Mouse (Mus musculus): ENCODE results near the gene Pxylp1. TPM values are rescaled to one million over a fixed set of nuclear protein-coding genes. Genes with fewer than 3 reads are reported as not detected.

Gene Pxylp1
- total RNA-seq, 2 experiments from 2014 or later, result 19.7 to 20.3 TPM

- no peak for DNase-seq
Measured at GRCm38 (mm10) chr9:96890756-96891155, 1.7 kb downstream of the Pxylp1 start.

GRCm38 (mm10) chr9:96890266-96890665 is 2.2 kb downstream of the Pxylp1 start:
- DNase-seq, result no peak

DNA sequence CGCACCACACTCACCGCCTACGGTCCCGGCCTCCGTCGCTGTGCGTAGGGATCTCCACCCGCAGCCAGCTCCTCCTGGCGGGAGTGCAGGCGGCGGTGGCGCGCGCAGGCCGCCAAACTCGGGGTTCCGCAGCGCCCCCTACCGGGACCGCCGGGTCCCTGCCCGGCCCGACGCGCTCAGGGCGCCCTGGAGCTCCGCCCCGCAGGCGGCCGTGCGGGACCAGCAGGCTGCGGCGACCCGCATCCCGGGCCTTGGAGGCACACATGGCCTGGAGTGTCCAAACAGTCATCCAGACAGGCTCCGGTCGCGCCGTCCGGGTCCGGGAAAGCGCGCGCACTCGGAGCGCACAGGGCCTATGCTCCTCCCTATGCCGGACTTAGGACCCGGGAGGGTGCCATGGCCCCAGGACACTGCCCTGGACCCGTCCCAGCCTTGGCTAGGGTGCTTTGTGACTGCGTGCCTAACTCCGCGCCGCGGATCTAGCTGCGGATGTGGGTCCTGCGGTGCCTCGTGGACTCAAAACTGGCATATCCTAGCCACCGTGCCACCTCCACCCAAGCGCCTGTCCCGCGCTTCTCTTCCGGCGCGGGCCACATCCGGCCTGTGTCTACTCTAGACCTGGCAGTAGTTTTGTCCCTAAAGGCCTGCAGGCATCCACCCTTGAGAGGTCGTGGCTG is 3.0 kb downstream of the Pxylp1 start:
- peak; percentile 82 to 84 for DNase-seq

- DNase-seq, result peak; percentile 50 to 55
Measured at GRCm38 (mm10) chr9:96888742-96889344, 3.6 kb downstream of the Pxylp1 start.

DNA sequence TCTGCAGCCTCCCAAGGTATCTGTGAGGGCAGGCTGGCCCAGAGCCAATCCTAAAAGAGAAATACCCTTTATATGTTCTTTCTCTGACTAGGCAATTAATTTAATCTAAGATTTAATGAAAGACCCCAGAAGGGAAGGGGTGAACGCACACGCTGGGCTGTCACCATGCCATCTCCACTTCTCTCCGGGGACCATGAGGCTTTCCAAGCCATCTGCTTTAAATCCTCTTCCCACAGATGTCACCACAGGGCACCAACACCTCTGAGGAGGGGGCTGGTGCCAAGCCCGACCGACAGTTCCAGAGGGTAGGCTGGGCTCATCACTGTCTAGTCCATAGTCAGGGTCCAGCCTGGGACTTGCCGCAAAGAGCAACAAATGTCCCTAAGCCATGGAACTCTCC is 4.5 kb downstream of the Pxylp1 start:
- no peak for DNase-seq

DNA sequence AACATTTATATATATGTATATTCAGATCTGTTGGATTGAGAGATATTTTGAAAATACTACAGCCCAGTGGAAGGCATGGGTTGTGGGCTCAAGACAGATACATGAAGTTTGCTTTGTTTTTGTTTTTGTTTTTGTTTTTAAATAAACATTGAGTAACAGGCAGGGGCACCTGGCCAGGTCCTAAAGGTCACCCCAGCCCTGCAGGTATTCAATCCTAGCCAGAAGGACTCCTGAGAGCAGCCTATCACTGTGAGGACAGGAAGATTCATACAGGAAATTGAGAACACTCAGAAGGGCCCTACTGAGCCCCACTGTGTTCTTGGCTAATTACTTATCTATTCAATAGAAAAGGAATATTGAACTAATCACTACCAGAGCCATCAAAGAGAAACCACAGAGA is 5.0 kb downstream of the Pxylp1 start:
- DNase-seq, result no peak

DNA sequence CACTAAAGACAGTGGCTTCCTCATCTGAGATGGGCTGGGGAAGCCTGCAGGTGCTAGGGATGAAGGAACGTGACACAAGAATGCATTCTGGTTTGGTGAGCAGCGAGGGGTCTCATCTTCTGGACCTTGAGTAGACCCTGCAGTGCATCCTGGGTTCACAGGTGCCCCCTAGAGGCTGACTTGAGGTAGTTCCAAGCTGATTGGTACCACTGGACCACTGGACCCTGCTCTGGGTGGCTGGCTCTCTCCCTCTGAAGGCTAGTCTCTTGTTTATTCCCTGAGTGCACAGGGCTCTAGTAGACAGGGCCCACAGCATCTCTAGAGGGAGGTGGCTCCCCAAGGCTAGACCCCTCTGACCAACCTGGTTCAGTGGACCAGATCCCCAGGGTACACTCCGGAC is 6.7 kb downstream of the Pxylp1 start:
- no peak for DNase-seq

GRCm38 (mm10) chr9:96882496-96883265 is 9.8 kb downstream of the Pxylp1 start:
- no peak for DNase-seq

GRCm38 (mm10) chr9:96881901-96882300 is 10.6 kb downstream of the Pxylp1 start:
- DNase-seq, result no peak

DNA sequence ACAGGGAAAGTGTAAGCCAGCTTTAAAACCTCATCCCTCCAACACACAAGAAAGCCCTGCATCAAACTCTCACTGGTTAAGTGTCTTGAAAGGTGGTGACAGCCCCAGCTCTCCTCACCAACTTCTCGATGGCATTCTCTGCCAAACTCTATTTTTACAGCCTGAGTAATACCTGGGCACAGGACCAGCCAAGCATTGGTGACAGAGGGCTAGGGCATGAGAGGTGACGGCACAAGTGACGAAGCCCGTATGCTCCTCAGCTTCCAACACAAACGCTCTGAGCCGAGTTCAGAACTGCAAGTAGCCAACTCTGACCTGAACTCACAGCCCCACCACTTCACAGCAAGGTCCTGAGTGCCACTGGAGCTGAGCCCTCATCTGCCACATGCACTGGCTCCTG is 13.4 kb downstream of the Pxylp1 start:
- DNase-seq, result no peak

GRCm38 (mm10) chr9:96878464-96878863 is 14.0 kb downstream of the Pxylp1 start:
- no peak for DNase-seq

- DNase-seq, result no peak
Measured at GRCm38 (mm10) chr9:96875704-96876103, 16.8 kb downstream of the Pxylp1 start.

GRCm38 (mm10) chr9:96873082-96873481 is 19.4 kb downstream of the Pxylp1 start:
- peak; percentile 72 to 79 for DNase-seq

DNA sequence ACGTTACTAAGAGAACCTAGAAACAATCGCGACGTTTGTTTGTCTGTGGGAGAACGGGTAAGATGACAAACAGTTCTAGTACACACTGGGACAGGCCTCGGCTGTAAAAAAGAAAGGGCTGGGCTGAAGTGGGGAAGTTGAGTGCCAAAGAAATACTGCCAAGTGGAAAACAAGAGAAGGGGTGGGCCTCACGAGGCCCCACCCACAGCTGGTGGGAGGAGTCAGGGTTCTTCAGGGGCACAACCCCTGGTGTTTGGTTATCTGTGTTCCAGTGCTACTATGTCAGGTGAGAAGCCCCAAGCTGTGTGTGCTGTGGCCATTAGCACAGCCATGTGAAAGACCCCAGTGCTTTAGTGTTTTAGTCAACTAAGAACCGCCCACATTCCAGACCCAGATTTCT is 22.4 kb downstream of the Pxylp1 start:
- no peak for DNase-seq

GRCm38 (mm10) chr9:96869542-96869941 is 22.9 kb downstream of the Pxylp1 start:
- no peak for DNase-seq

- DNase-seq, result no peak
Measured at GRCm38 (mm10) chr9:96868546-96868945, 23.9 kb downstream of the Pxylp1 start.

- DNase-seq, result no peak
Measured at GRCm38 (mm10) chr9:96867165-96867564, 25.3 kb downstream of the Pxylp1 start.

- no peak for DNase-seq
Measured at GRCm38 (mm10) chr9:96866196-96866595, 26.3 kb downstream of the Pxylp1 start.

DNA sequence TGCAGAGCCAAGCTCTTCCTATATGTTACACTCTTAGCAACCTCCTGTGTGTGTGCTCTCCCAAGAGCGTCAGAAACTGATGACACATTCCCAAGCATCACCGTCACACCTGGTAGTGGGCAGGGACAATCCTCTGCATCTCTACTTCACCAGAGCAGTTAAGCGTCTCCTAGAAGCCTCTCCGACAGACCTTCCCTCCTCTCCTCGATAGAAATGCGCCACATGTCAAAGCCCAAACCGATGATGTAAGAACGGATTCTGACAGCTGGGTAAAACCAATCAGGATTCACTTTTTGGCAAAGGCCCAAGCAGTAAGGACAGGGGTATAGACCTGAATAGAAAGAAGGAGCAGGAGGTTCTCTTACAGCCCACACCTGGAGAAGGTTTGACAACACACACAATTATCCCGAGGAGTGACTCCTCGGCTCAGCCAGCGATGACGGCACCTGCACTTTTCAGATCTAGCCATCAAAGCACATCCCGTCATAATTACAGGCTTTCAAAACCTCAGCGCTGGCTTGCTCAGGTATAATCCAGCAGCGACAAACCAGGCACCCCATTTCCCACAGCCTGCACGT is 26.9 kb downstream of the Pxylp1 start:
- DNase-seq, result no peak

- DNase-seq, result no peak
Measured at GRCm38 (mm10) chr9:96863539-96863938, 28.9 kb downstream of the Pxylp1 start.

- DNase-seq, result no peak
Measured at GRCm38 (mm10) chr9:96862836-96863235, 29.6 kb downstream of the Pxylp1 start.

- no peak for DNase-seq
Measured at GRCm38 (mm10) chr9:96861092-96861487, 31.4 kb downstream of the Pxylp1 start.

- DNase-seq, result no peak
Measured at GRCm38 (mm10) chr9:96860380-96861091, 31.9 kb downstream of the Pxylp1 start.
